Mouse (Mus musculus) right cerebral cortex, postnatal 14 days (tissue): ENCODE results near the gene Fancm.
A peak's percentile ranks its signal among the peaks of the same experiment; 100 is the strongest.
"Not testable (repeated sequence)": the region's sequence is repeated elsewhere in the genome, so short reads cannot be mapped to it uniquely, and the experiment has no call there.

Source experiments
- DNase-seq: peaks from one replicate; pipeline ENCODE4 v3.0.0; 2022

The Fancm gene

DNA sequence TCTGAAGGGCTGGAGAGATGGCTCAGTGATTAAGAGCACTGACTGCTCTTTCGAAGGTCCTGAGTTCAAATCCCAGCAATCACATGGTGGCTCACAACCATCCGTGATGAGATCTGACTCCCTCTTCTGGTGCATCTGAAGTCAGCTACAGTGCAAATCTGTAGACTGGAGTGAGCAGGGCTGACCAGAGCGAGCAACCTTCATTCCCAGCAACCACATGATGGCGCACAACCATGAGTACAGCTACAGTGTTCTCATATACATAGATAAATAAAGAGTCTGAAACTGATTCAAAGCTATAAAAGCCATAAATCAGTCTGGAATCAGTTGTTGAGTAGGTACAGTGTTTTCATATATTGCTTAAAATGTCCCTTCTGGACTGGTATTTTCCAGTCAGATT, 60.7 kb downstream of the Fancm start:
- DNase-seq: not testable (repeated sequence)

DNA sequence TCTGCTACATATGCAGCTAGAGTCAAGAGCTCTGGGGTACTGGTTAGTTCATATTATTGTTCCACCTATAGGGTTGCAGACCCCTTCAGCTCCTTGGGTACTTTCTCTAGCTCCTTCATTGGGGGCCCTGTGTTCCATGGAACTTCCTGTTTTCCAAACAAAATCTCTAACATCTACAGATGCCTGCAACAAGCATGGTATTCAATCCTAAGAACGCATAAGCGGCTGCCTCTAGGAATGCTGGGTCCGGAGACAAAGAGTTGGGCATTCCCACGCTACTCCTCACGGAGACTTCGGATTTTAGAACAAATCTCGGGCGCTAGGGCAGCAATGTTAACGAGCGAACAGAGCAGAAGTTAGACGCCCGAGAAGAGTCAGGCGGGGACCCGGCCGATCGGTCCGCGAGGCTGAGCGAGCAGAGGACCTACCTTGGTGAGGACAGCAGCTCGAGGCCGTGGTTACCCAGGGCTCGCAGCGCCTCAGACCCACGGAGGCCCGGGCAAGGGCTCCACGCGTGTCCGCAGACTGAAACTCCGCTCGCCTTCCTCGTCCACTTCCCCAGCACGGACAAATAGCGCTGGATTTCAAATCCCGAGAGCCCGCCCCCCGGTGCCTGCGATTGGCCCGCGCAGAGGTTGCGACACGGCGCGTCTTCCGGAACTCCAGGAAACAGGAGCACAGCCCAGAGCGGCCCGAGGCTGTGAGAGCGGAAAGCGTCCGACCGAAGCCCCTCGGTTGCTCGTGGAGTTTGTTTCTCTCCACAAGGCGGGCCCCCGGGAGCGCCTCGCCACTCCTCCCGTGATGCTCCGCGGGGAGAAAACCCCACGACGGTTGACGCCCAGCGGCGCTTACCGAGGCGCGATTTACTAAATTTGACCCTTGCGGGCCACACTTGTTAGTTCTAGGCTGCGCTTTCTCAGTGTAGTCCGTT, 96.9 kb downstream of the Fancm start, which contains the start of gene Mis18bp1:
Gene Mis18bp1, minus strand, starts transcription at position 584 of the 931 bp plus-strand sequence.
- peak; percentile 93 for DNase-seq

DNA sequence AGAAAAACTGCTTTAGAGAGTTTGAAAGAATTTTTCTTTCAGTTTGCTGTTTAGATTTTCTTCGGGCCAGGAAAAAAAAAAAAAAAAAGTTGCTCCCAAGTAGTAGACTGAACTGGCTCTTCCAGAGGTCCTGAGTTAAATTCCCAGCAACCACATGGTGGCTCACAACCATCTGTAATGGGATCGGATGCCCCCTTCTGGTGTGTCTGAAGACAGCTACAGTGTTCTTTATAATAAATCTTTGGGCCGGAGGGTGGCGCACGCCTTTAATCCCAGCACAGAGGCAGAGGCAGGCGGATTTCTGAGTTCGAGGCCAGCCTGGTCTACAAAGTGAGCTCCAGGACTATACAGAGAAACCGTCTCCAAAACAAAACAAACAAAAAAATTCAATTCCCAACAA, 97.6 kb downstream of the Fancm start:
- DNase-seq: peak; percentile 44

DNA sequence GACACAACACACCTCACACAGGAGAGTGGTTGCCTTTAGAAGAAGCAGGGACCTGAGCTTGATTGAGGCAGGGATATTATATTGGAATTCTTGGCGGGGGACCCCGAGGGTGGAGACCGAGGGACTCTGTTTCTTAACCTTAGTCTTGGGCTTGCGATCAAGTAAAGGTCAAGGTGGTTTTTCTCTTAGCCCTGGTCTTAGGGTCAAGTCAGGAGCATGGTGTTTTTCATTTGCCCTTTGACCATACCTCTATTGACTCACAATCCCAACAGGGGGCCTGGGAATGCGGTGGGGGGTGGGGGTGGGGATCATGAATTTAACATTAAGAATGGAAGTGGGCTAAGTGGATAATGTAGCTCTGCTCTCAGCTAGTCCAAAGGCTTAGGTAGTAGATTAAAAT, 98.3 kb downstream of the Fancm start:
- DNase-seq: no peak
